21 mouse cellular contexts compared by ENCODE assay signal in genomic region chr3:119587971-119588370, GRCm38 (mm10).
"Had no signal": no experiment of that assay in that cellular context is flagged by ENCODE, and none has a peak within 500 bp of the region (broad histone marks: within the 10 kb centered on the region; RNA-seq: fewer than 3 reads in every experiment).

No protein-coding gene starts in this region.

- H3K27me3 ChIP-seq: limb, embryonic 13.5 days; liver, embryonic 13.5 days; neural tube, embryonic 13.5 days; stomach, embryonic 15.5 days had no signal

- DNase-seq: kidney, postnatal 25 days; layer of hippocampus, adult 9-11 months; liver; liver, embryonic 13.5 days; lung, adult 2 months; lung, postnatal 14 days; lung, postnatal 4 days; retina, postnatal 1 day; right cerebral cortex, postnatal 25 days; spleen, adult 18-20 months; thymus, adult 18-20 months; thymus, postnatal 36 days had no signal

- H3K4me3 ChIP-seq: layer of hippocampus, adult 2 months; limb, embryonic 10.5 days; limb, embryonic 13.5 days; liver, embryonic 13.5 days; myocyte; neural tube, embryonic 13.5 days; stomach, embryonic 15.5 days had no signal

- H3K27ac ChIP-seq: kidney, postnatal 0 days; layer of hippocampus, adult 2 months; limb, embryonic 10.5 days; limb, embryonic 13.5 days; liver, embryonic 13.5 days; neural tube, embryonic 13.5 days; stomach, embryonic 15.5 days had no signal

- ATAC-seq: midbrain, embryonic 16.5 days had no signal

- H3K9me3 ChIP-seq: limb, embryonic 10.5 days; limb, embryonic 13.5 days; liver, embryonic 13.5 days; neural tube, embryonic 13.5 days; stomach, embryonic 15.5 days had no signal

- H3K4me2 ChIP-seq: limb, embryonic 13.5 days; liver, embryonic 13.5 days; midbrain, embryonic 11.5 days; neural tube, embryonic 13.5 days; stomach, embryonic 15.5 days had no signal

- H3K9ac ChIP-seq: limb, embryonic 13.5 days; liver, embryonic 13.5 days; neural tube, embryonic 13.5 days; stomach, embryonic 15.5 days had no signal

- H3K4me1 ChIP-seq: limb, embryonic 10.5 days; limb, embryonic 13.5 days; liver, embryonic 13.5 days; neural tube, embryonic 13.5 days; stomach, embryonic 15.5 days had no signal

- H3K36me3 ChIP-seq: limb, embryonic 10.5 days; limb, embryonic 13.5 days; liver, embryonic 13.5 days; neural tube, embryonic 13.5 days; stomach, embryonic 15.5 days had no signal
